In the genomic region with DNA sequence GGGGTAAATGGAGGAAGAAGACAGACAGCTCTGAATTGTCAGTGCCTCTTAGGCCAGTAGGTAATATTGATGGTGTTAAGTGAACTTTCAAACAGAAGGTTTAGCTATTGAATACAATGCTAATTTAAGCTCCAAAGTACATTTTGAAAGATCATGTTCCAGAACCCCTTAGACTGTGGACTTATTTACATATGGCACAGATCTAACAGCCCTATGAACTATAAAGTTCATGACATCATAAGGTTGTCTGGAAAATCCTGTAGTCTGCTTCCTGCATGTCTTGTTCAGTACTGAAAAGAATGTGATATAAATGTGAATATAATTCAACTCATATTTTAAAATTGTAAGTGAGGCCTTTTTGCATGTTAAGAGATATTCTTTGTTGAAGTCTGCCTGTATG, we compare ENCODE assay signal across 23 mouse cellular contexts. TPM values are rescaled to one million over a fixed set of nuclear protein-coding genes. Genes with fewer than 3 reads are reported as not detected.
"Had no signal": no experiment of that assay in that cellular context is flagged by ENCODE, and none has a peak within 500 bp of the region (broad histone marks: within the 10 kb centered on the region; RNA-seq: fewer than 3 reads in every experiment).

No protein-coding gene starts in this region.

- H3K36me3 ChIP-seq: lung, embryonic 15.5 days; midbrain, embryonic 13.5 days; midbrain, embryonic 15.5 days; neural tube, embryonic 12.5 days; stomach, embryonic 15.5 days had no signal

- H3K27ac ChIP-seq: lung, embryonic 15.5 days; macrophage; midbrain, embryonic 13.5 days; midbrain, embryonic 15.5 days; neural tube, embryonic 12.5 days; stomach, embryonic 15.5 days; stomach, postnatal 0 days had no signal

- H3K4me2 ChIP-seq: lung, embryonic 15.5 days; midbrain, embryonic 11.5 days; midbrain, embryonic 13.5 days; midbrain, embryonic 15.5 days; neural tube, embryonic 12.5 days; stomach, embryonic 15.5 days had no signal

- ATAC-seq: lung, postnatal 0 days; midbrain, embryonic 13.5 days; midbrain, embryonic 15.5 days had no signal

- H3K4me1 ChIP-seq: lung, embryonic 15.5 days; midbrain, embryonic 13.5 days; midbrain, embryonic 15.5 days; neural tube, embryonic 12.5 days; stomach, embryonic 15.5 days had no signal

- H3K4me3 ChIP-seq: lung, embryonic 15.5 days; megakaryocyte, embryonic 14.5 days; midbrain, embryonic 13.5 days; midbrain, embryonic 15.5 days; neural tube, embryonic 12.5 days; stomach, embryonic 15.5 days had no signal

- H3K27me3 ChIP-seq: lung, embryonic 15.5 days; megakaryocyte, embryonic 14.5 days; midbrain, embryonic 13.5 days; midbrain, embryonic 15.5 days; neural tube, embryonic 12.5 days; stomach, embryonic 15.5 days had no signal

- DNase-seq: lung, adult 2 months; lung, postnatal 14 days; lung, postnatal 36 days; right cerebral cortex, postnatal 14 days; thymus, adult 2 months; thymus, postnatal 25 days; thymus, postnatal 4 days had no signal

- H3K9ac ChIP-seq: lung, embryonic 15.5 days; midbrain, embryonic 13.5 days; midbrain, embryonic 15.5 days; neural tube, embryonic 12.5 days; stomach, embryonic 15.5 days had no signal

- H3K9me3 ChIP-seq: lung, embryonic 15.5 days; megakaryocyte, embryonic 14.5 days; midbrain, embryonic 13.5 days; midbrain, embryonic 15.5 days; neural tube, embryonic 12.5 days; stomach, embryonic 15.5 days had no signal

RNA-seq across cellular contexts. Expression of gene Gm28551, which starts 6.5 kb away (rescaled TPM):
- total RNA-seq: megakaryocyte progenitor cell, adult 5-6 weeks; monocyte, adult 5-6 weeks; neutrophil, adult 5-6 weeks had no signal
- polyA plus RNA-seq: lung, adult 2 months; macrophage; spleen, adult 2 months; testis, adult 2 months; thymus, adult 2 months had no signal

RNA-seq across cellular contexts. Expression of gene Asdurf, which starts 6.6 kb away (rescaled TPM):
- polyA plus RNA-seq: lung, adult 2 months; lung, embryonic 15.5 days; spleen, adult 2 months; testis, adult 2 months; thymus, adult 2 months; urinary bladder, adult 2 months had no signal
